Mouse (Mus musculus) left cerebral cortex, postnatal 25 days (tissue): Measurements from ENCODE around the gene March8. TPM values are rescaled to one million over a fixed set of nuclear protein-coding genes. Genes with fewer than 3 reads are reported as not detected.

ENCODE experiments used
- DNase-seq, 2 experiments: peaks; one replicate each; pipeline ENCODE4 v3.0.0; 2022; ENCODE audit warnings: low spot score in 2 of 2, mixed read lengths in 1 of 2
- intact Hi-C: fragments of 180-260 bp; cut with DNase I; formaldehyde crosslinking; loops from one replicate; pipeline ENCODE4 v1.15.1; 2025
- total RNA-seq, 2 experiments: library from RNA; stranded (reverse); gene quantifications; 2 replicates each; pipeline ENCODE4 v1.2.3; 2021

Gene March8
- total RNA-seq, 2 experiments from 2014 or later, result 45.7 to 48.9 TPM

GRCm38 (mm10) chr6:116405243-116405642 lies 67.4 kb downstream of the March8 start:
- no peak for DNase-seq
- intact Hi-C loops, result no loop called here

- intact Hi-C loops, result no loop called here
These were observed 67.9 kb downstream of the March8 start for GRCm38 (mm10) chr6:116405715-116406114.

GRCm38 (mm10) chr6:116406152-116406551 lies 68.3 kb downstream of the March8 start:
- no peak for DNase-seq
- intact Hi-C loops, result no loop called here

More at GRCm38 (mm10) chr6:116405715-116406114, 67.9 kb downstream of the March8 start:
- DNase-seq, result peak in 1 of 2 experiments; percentile 57

- DNase-seq, result no peak
- intact Hi-C loops, result no loop called here
These were observed 68.9 kb downstream of the March8 start for GRCm38 (mm10) chr6:116406680-116407079.

GRCm38 (mm10) chr6:116407216-116407615 lies 69.4 kb downstream of the March8 start:
- intact Hi-C loops, result no loop called here
- no peak for DNase-seq

GRCm38 (mm10) chr6:116407956-116408657 lies 70.3 kb downstream of the March8 start:
- intact Hi-C loops, result no loop called here

GRCm38 (mm10) chr6:116410436-116410835 lies 72.6 kb downstream of the March8 start:
- intact Hi-C loops, result no loop called here
- no peak for DNase-seq

More at GRCm38 (mm10) chr6:116407956-116408657, 70.3 kb downstream of the March8 start:
- no peak for DNase-seq

- intact Hi-C loops, result no loop called here
- no peak for DNase-seq
These were observed 73.9 kb downstream of the March8 start for GRCm38 (mm10) chr6:116411716-116412115.

- intact Hi-C loops, result no loop called here
- no peak for DNase-seq
These were observed 74.9 kb downstream of the March8 start for GRCm38 (mm10) chr6:116412546-116413325.

GRCm38 (mm10) chr6:116415126-116415676 lies 77.4 kb downstream of the March8 start:
- intact Hi-C loops, result no loop called here
- no peak for DNase-seq

GRCm38 (mm10) chr6:116416000-116416552 lies 78.3 kb downstream of the March8 start:
- intact Hi-C loops, result no loop called here
- no peak for DNase-seq

- intact Hi-C loops, result no loop called here
- no peak for DNase-seq
These were observed 79.9 kb downstream of the March8 start for GRCm38 (mm10) chr6:116417518-116418315.

GRCm38 (mm10) chr6:116418487-116418886 lies 80.7 kb downstream of the March8 start:
- DNase-seq, result no peak
- intact Hi-C loops, result no loop called here

- no peak for DNase-seq
- intact Hi-C loops, result loop anchor here (5.0 to 10.0 kb wide), 2 partner anchors 82 to 155 kb away; partner anchors contain the start of genes March8 and Zfand4
These were observed 81.9 kb downstream of the March8 start for GRCm38 (mm10) chr6:116419699-116420098.

- intact Hi-C loops, result loop anchor here (5.0 to 10.0 kb wide), 2 partner anchors 83 to 155 kb away; partner anchors contain the start of genes March8 and Zfand4
- DNase-seq, result no peak
These were observed 82.4 kb downstream of the March8 start for GRCm38 (mm10) chr6:116420271-116420670.

- no peak for DNase-seq
- intact Hi-C loops, result loop anchor here (5.0 to 10.0 kb wide), 2 partner anchors 86 to 158 kb away; partner anchors contain the start of genes March8 and Zfand4
These were observed 85.2 kb downstream of the March8 start for GRCm38 (mm10) chr6:116422991-116423390.

GRCm38 (mm10) chr6:116423664-116424063 lies 85.8 kb downstream of the March8 start:
- peak; percentile 32 to 67 for DNase-seq
- intact Hi-C loops, result loop anchor here (5.0 to 10.0 kb wide), 2 partner anchors 86 to 159 kb away; partner anchors contain the start of genes March8 and Zfand4

- intact Hi-C loops, result loop anchor here (10.0 kb wide), 1 partner anchor 163 kb away; the partner anchor contains the start of gene Zfand4
- DNase-seq, result no peak
These were observed 89.7 kb downstream of the March8 start for GRCm38 (mm10) chr6:116427552-116427951.

- no peak for DNase-seq
- intact Hi-C loops, result loop anchor here (10.0 kb wide), 1 partner anchor 163 kb away; the partner anchor contains the start of gene Zfand4
These were observed 90.5 kb downstream of the March8 start for GRCm38 (mm10) chr6:116428282-116428681.
